Mouse (Mus musculus) kidney, postnatal 25 days (tissue): ENCODE measurements around the gene Skap2.

Experiments used
- DNase-seq, 2 experiments: peaks; one replicate each; pipeline ENCODE4 v3.0.0; 2021; ENCODE audit warnings: mixed read lengths in 2 of 2

The Skap2 gene

GRCm38 (mm10) chr6:51882880-51883274 lies 129.5 kb downstream of the Skap2 start:
- no peak for DNase-seq

DNA sequence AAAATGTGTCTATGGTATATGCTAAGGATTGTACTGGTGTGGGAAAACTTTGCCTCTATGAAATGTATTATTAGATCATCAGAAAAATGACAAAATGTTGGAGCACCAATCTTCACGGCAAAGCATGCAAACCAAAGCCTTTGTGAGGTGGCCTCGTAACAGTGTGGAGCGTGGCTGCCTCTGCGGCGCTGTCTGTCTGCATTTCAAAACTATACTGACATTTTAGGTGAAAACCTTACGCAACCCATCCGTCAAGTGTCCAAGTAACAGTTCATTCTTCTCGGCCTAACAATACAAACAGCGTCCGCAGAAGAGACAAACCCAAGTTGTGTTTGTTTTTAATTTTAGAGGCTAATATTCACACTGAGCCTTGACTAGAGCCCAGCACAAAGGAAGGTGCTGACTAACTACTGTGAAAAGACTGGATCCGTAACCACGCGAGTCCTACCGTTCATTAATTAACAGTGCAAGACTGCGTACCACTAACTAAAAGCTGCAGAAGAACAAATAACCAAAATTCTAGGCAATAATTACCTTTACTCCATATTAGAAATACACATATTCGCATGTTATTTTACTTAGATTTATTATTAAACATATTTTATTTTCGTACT lies 130.0 kb downstream of the Skap2 start:
- no peak for DNase-seq

DNA sequence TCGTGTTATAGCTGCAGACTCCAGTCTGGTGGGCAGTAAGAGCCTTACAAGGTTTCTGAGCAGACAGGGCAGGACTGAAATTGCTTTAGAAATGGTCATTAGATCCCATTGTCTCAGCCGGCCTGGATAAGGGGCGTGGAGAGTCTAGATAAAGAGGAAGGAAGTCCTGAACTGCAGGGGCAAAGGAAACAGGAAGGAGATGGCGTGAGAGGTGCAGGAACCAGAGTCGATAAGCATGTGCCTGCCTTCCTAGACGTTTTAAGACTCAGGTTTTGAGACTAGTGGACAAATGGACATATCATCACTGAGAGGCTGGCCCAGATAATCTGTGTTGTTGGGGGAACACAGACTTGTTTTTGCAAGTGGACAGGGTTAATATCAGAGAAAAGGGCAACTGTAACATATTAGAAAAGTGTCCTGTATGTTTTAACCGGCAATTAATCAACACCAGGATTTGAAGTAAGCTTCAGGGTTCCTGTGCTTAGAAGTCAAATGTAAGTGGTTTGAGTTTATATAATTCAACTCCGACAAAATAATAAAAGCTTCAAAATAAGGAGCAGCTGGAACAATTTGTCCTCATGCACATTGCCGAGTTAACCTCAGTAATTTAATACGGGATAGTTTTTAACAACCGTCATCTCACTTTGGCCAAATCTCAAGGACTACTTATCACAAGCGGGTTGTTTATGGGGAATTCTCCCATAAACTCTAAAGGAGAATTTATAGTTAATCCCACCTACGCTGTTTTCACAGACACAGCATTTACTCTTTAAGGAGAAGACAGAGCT lies 131.0 kb downstream of the Skap2 start:
- DNase-seq, result peak; percentile 30 to 64

- peak; percentile 25 to 63 for DNase-seq
Observed at GRCm38 (mm10) chr6:51880778-51881177, 131.6 kb downstream of the Skap2 start.

DNA sequence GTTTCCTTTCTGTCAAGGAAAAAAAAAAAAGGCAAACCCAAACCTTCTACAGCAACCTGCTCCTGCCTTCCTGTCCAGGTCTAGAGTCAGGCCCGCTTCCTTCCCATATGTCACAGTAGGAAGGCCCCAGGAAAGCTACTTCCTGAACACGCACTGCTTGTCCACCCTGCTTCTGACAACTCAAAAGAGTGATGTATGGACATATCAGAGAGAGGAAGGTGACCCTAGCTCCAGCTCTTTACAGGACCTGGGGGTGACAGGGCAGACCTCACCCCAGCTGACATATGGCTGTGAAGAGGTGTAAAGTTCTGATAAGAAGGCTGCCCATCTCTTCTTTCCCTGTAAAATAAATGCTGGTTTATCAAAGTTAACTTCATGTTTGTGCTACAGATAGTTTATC lies 133.8 kb downstream of the Skap2 start:
- peak; percentile 24 to 62 for DNase-seq

DNA sequence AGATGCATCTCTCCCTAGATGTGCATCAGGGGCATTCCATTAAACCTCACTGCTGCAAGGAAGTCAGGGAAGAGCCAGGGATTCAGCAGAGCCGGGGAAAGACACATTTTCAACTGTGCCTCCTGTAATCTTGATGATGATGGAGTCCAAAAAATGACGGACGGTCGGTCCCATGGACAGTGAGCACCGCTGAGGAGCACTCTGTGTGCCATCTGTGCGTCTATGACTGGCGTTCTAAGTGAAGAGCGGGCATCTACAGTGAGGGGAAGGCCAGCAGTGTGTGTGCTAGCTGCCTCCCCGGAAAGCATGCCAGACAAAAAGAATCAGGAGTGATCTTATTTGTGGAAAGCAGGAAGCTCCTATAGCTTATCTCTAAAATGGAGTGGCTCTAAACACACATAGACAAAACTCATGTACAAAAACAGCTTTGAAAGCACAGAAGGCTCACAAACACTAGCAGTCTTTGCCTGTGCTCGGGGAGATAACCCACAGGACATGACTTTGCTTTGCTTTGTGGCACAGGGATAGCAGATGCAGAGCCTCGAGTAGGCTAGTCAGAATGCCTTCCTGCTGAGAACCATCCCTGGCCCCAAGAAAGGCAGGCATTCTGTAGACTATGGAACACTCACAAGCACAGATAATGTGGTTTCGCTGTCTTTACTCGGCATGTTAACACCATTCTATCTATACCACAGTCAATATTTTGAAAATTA lies 135.4 kb downstream of the Skap2 start:
- no peak for DNase-seq

- peak; percentile 47 to 51 for DNase-seq
Observed at GRCm38 (mm10) chr6:51875884-51876626, 136.3 kb downstream of the Skap2 start.

GRCm38 (mm10) chr6:51874035-51874434 lies 138.3 kb downstream of the Skap2 start:
- no peak for DNase-seq

GRCm38 (mm10) chr6:51871135-51871534 lies 141.2 kb downstream of the Skap2 start:
- peak in 1 of 2 experiments; percentile 20 for DNase-seq

- no peak for DNase-seq
Observed at GRCm38 (mm10) chr6:51870294-51870693, 142.1 kb downstream of the Skap2 start.

DNA sequence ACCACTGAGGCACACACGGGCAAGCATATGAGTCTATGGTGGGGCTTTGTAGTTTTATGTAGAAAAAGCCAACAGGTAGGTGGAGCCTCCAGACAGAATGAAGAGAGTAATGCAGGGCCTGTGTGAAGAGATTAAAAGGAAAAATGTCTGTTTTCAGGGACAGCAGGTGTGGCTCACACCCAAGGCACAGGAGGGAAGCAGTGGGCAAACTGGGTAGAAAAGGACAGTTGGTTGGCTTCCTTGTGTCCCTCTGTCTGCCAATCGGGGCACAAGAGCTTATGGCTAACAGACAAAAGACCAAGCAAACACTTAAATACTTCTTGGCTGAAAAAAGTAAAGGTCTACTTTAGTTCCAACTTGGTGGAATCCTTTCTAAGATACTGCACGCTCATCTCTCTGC lies 145.8 kb downstream of the Skap2 start:
- DNase-seq, result no peak

GRCm38 (mm10) chr6:51863508-51863907 lies 148.8 kb downstream of the Skap2 start:
- DNase-seq, result no peak

DNA sequence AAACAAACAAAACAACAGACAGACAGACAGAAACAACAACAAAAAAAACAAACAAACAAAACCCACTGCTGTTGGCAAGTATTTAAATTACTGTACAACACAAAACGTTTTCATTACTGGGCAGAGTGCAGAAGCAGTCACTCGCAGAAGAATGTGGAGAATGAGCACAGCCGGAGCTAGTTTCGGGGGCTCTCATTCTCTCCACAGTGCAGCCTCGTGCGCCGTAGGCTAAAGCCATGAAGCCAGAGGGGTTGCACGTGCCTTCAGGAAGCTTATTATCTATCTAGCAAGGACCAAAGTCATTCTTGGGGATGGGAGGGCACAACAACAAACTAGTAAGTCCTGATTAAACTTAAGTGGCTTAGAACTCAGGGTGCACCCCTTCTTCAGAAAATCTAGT lies 152.0 kb downstream of the Skap2 start:
- no peak for DNase-seq

DNA sequence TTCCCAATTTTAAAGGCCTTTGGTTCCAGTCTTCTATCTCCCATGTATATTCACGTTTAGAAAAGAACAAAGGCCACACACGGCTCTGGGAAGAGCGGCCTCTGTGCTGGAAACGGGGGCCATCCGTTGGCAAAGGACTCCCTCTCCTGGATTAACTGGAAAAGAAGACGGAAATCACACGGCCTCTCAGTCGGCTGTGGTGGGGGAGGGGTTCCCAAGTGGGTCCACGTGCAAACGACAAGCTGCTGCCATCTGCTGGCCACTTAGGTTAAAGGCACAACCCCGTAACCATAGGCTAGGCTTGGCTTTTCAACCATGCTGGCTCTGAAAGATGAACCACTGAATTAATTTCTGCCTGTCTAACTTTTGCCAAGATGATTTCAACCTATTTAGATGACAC lies 154.5 kb downstream of the Skap2 start:
- DNase-seq, result peak; percentile 95 to 99

DNA sequence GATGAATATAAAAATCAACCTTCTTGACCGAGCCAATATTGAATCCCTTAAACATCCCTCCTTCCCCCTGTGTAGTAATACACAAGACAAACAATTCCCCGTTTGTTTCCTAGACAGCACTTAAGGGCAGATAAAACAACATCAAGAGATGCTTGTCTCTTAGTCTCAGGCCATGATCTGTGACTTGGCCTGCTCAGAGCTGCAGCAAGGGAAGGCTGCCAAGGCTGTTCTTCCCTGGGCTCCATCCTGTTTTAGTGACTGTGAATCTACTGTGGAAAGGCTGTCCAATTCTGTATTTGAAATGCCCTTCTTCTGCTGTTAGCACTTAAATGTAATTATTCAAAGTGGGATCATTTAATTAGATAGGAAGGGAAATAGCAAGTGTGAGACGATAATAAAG lies 159.1 kb downstream of the Skap2 start:
- no peak for DNase-seq

- DNase-seq, result no peak
Observed at GRCm38 (mm10) chr6:51852643-51853042, 159.7 kb downstream of the Skap2 start.

DNA sequence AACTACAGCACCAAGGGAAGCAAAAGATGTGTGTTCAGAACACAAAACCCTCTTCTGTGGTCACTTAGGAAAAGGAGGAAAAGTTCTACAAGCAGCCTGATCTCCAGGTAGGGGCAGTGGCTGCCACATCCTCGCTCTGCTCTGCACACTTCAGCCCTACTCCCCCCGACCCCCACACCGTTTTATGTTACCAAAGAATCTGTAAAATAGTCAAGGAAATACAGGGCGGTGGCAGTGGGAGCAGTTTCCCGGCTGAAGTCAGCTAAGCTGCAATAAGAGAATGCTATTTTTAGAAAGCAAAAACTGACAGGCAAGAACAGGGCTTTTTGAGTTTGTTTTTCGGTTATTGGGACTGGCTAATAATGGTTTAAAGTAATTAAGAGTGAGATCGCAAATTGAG lies 160.8 kb downstream of the Skap2 start:
- peak in 1 of 2 experiments; percentile 31 for DNase-seq

DNA sequence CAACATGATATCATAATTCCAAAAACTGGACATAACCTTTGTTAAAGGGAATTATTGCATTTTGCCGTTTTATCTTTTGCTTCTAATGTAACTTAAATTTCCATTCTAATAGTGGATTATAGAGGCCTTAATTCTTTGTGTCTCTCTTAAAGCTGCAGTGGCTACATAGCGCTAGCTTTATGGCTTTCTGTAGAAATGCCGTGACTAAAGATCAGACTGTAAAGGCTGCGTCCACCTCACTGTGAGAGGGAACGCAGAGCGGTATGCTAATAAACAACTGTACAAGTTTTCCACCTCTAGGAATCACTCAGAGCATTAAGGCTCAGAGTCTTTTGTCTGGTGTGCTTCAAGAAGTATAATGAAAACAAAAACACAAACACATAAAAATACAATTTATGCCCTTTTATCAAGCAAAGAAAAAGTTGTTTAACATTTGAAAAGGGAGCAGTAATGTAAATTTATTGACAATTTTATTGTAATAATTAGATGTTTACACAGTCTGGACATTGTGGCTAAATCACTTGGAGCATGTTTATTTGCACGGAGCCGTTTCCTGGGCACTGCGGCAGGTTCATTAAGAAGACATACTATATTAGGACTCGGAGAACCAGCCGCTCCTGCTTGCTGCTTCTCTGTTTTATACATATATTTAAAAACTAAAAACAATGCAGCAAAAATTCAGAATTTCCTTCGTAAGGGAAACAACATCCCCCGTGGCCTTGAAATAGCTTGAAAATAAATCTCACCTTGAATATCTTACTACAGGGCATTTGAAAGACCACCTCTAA lies 162.1 kb downstream of the Skap2 start:
- DNase-seq, result no peak

DNA sequence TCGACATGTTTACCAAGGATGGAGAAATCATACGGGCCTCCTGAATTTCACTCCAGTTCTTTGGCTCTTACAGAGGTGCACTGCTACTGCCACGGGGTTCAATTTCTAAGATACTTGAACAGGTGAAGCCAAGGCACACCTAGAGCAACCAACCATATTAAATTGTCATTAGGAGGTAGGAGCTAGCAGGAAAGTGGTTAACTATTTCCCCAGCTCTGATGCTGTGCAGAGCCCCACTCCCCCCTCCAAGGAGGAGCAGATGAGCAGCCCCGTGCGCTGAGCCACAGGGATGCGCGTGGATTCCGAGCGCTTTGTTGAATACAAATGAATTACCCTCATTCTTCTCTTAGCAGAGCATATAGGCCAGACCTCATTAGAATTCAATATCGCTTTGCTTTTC lies 162.8 kb downstream of the Skap2 start:
- no peak for DNase-seq

DNA sequence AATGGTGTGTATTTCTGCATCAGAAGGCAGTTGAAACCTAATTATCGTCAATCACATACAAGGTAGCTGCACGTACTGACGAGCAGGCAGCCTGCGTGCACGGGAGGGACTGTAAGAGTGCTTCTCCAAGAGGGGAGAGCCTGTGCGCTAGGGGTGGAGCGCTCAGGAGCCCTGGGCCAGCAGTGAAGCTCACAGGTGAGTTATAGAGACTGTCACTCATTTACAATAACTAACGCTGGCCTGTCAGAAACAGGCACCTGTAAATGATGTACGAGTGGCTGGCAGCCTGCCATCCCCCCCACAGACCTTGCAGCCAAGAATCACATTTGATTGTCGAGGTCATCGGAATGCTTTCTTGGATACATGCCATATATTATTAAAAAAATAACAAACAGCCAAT lies 168.2 kb downstream of the Skap2 start:
- peak; percentile 61 to 71 for DNase-seq

DNA sequence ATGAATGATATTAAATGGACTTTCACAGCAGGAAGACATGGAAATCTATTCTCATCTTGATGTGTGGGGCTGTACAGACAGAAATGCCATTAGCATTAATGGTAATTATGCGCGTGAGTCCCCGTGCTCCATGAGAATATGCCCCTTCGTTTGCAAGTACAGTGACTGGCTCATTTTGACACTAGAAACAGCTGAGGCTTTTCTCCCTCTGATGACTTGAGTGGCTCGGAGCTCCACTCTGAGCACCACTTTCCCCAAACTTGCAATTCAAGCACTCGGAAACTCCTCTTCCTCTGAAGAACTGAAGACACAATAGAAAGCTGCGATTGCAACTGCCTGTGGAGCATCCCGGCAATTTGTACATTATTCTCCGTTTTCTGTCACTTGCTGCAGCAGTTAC lies 169.3 kb downstream of the Skap2 start:
- no peak for DNase-seq

GRCm38 (mm10) chr6:51838177-51838576 lies 174.2 kb downstream of the Skap2 start:
- DNase-seq, result no peak
